Mouse (Mus musculus) olfactory bulb, adult 2 months (tissue): ENCODE results near the gene Dis3l2.

ENCODE experiments used
- CTCF ChIP-seq: fragments of 200-500 bp; IDR thresholded peaks from 2 replicates; pipeline ENCODE4 v1.5.1; 2012; ENCODE audit warnings: low read depth, mild to moderate bottlenecking, low read length, moderate library complexity; ENCODE audit not compliant: insufficient read depth
- POLR2A ChIP-seq: fragments of 200-500 bp; IDR thresholded peaks from 2 replicates; pipeline ENCODE4 v1.6.1; 2012; ENCODE audit warnings: mild to moderate bottlenecking, low read depth, low read length, moderate library complexity; ENCODE audit not compliant: insufficient read depth

DNA sequence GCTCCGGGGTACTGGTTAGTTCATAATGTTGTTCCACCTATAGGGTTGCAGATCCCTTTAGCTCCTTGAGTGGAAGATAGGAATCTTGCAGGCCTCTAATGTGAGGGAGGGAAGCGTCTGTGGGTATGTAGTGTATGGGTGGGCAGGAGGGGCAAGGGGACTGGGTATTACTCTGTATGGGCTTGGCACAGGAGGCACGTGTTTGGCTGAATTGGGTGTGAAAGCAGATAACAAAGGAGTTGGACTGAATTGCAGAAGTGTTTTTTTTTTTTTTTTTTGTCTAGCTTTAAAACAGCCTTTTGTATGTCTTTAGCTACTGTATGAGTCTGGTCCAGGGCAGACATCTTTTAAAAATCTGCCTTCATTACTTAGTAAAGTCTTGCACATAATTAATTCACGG, 5.9 kb downstream of the Dis3l2 start:
- TF ChIP-seq CTCF: no peak
- no peak for TF ChIP-seq POLR2A
